Mouse (Mus musculus): ENCODE measurements at regions not wholly inside any gene's neighbourhood (a gene's known extent, or its start where the extent isn't known, plus 50 kb on each side); places are given as distances from the start of the nearest gene placed in this dataset.

- DNase-seq (ENCODE audit: low spot score): no peak
Measured at GRCm38 (mm10) chr12:12819746-12820145, 122.0 kb downstream of the Mycn start.

GRCm38 (mm10) chr12:12814693-12815092, 127.0 kb downstream of the Mycn start:
- no peak for DNase-seq (ENCODE audit: low spot score)

GRCm38 (mm10) chr12:12812873-12813272, 128.8 kb downstream of the Mycn start:
- no peak for DNase-seq (ENCODE audit: low spot score)

DNA sequence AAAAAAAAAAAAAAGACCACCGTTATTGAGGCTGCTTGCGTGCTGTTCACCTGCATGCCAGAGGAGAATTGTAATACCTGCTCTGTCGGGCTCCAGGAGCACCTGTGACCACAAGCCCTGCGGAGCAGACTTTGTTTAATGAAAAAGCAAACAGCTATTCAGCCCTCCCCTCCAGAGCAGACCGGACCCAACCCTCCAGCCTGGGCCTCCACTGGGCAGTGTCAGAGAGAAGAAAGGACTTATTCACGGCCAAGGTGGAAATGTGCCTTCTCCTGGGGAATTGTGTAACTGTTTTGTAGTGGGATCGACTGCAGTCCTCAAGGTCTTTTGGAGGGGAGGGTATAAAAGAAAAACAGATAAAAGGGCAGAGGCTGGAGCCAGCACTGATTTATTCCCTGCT, 130.8 kb downstream of the Mycn start:
- DNase-seq (ENCODE audit: low spot score): no peak

DNA sequence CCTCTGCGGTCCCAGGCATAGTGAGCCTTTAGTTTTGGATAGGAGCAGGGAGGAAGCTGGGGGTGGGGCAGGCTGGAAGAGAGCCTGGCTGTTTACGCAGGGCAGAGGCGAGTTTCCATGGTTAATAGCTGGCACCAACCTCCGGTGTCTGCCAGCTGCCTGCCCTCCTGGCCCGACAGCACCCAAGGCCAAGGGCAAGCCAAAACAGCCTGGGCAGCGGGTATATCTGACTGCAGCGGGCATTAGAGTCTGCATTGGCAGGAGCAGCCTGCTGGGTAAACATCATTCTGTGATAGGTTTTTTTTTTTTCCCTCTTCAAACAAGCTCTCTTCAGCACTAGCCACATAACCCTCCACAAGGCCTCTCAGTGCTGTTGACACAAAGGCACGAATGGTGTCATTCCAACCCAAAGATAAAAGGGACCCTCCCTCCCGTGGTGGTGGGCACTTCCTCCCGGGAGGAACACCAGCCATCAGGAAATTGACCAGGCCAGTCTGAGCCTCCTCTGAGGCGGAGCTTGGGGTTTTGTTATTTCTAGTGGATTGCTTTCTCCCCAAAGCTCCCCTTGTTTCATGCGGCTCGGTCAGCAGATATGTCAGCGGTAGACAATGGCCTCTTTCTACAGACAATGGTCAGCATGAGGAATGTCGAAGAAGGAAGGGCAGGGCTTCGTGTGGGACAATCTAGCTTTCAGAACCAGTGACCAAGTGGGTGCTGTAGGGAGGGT, 131.4 kb downstream of the Mycn start:
- DNase-seq (ENCODE audit: low spot score): no peak

GRCm38 (mm10) chr12:12808120-12808519, 133.6 kb downstream of the Mycn start:
- DNase-seq (ENCODE audit: low spot score): no peak

- no peak for DNase-seq (ENCODE audit: low spot score)
Measured at GRCm38 (mm10) chr12:12803602-12804001, 138.1 kb downstream of the Mycn start.

GRCm38 (mm10) chr12:12802396-12802795, 139.3 kb downstream of the Mycn start:
- DNase-seq (ENCODE audit: low spot score): no peak

GRCm38 (mm10) chr12:12801700-12802099, 140.0 kb downstream of the Mycn start:
- DNase-seq (ENCODE audit: low spot score): no peak

GRCm38 (mm10) chr12:12800120-12800519, 141.6 kb downstream of the Mycn start:
- DNase-seq (ENCODE audit: low spot score): no peak

GRCm38 (mm10) chr12:12789052-12789451, 152.7 kb downstream of the Mycn start:
- no peak for DNase-seq (ENCODE audit: low spot score)

DNA sequence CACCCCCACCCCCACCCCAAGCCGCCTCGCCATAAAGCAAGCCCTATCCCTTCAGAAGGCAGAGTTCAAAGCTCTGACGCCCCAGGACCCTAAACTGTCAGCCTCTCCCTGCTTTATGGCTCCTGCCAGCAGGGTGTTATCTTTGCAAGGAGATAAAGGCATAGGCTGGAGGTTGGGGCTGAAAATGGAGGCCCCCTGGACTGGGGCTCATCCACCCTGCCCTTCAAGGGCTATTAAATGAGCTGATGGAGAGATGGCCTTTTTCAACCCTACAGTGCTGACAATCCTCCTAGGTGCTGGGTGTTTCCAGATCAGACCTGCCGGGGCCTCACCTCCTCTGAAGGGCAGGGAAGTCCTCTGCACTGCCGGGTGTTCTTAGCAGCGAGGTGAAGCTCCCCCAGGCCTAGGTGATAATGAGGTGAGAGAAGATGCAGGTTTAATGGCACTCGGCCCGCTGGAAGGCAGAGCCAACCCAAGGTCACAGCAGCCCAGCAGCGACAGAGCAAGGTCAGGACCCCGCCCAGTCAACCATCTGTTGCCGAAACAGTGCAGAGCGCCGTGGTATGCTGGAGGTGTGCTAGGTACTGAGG, 153.4 kb downstream of the Mycn start:
- no peak for DNase-seq (ENCODE audit: low spot score)

GRCm38 (mm10) chr12:12787608-12788262, 154.0 kb downstream of the Mycn start:
- no peak for DNase-seq (ENCODE audit: low spot score)

GRCm38 (mm10) chr12:12787161-12787560, 154.6 kb downstream of the Mycn start:
- no peak for DNase-seq (ENCODE audit: low spot score)

GRCm38 (mm10) chr12:12783699-12784605, 157.8 kb downstream of the Mycn start:
- no peak for DNase-seq (ENCODE audit: low spot score)

DNA sequence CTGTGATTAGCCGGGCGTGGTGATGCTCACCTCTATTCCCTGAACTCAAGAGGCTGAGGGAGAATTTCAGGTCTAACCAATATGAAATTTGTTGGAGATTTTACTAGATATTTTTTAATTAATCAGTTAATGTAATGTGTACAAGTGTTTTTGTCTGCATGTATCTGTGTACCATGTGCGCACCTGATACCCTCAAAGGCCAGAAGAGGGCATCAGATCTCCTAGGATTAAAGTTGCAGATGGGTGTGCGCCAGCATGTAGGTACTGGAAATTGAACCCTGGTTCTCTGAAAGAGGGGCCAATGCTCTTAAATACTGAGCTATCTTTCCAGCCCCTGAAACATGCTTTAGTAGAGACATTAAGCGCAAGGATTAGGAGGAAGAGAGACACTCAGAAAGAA, 160.2 kb downstream of the Mycn start:
- DNase-seq (ENCODE audit: low spot score): no peak

- DNase-seq (ENCODE audit: low spot score): no peak
Measured at GRCm38 (mm10) chr12:12778563-12779256, 163.0 kb downstream of the Mycn start.

GRCm38 (mm10) chr12:12777422-12777821, 164.3 kb downstream of the Mycn start:
- no peak for DNase-seq (ENCODE audit: low spot score)

GRCm38 (mm10) chr12:12776783-12777182, 164.9 kb downstream of the Mycn start:
- DNase-seq (ENCODE audit: low spot score): no peak

DNA sequence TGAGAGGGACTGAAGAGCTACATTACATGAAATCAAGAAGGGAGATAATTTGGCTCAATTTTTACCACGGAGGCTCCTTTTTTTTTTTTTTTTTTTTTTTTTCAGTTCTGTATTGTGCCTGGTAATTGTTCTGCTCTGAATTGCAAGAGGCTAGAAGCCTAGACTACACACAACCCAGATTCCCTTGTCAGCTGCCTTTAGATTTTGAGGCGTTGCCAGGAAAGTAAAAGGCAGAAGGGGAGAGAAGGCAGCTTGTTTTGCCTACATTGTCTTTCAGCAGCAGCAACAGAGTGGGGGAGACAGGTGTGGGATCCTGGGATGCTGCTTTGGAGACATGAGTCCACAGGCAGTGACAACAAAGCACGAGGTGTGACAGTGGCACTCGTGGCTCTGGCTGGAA, 170.7 kb downstream of the Mycn start:
- no peak for DNase-seq (ENCODE audit: low spot score)

DNA sequence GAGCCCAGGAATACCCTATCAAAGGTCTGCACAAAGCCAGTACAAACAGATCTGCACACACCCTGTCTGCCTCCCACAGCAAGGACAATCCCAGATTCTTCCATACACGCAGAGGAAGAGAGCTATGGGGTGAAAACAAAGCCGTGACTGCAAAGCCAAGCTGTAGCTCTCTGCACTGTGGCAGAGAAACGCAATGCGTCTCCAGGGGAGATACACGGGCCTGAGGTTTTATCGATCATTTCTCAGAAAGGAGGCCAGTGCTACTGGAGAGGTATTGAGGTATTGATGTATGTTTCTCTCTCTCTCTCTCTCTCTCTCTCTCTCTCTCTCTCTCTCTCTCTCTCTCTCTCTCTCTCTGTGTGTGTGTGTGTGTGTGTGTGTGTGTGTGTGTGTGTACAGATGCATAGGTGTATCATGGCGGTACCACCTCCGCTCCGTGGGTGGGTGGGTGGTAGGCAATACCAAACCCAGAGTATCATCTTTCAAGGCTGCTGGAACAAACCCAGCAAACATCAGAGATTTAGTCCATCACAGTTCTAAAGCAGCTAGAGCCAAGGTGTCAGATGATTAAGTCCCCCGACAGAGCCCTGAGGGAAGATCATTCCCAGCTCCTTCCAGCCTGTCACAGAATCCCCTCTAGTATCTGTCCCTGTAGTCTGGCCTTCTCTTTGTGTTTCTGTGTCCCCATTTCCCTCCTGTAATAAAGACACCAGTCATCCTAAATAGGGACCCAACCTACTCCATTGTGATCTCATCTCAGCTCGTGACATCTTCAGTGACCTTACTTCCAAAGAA, 175.0 kb downstream of the Mycn start:
- no peak for DNase-seq (ENCODE audit: low spot score)

All from urinary bladder, postnatal 10 days (tissue).